In the genomic region with DNA sequence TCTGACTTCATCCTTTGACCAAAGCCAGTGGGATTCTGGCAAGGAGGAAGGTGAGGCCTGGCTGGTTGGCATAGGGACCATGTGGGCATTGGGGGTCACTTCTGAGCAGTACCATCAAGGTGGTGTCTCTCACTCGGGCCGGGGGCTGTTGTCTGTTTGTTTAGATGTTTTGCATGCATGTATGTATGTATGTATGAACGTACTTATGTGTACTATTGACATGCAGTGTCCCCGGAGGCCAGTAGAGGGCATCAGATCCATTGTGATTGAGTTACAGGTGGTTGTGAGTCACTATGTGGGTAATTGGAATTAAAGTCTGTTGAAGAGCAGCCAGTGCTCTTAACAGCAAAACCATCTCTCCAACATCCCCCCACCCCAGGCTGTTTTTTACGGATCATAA, we compare ENCODE assay signal across 7 mouse cellular contexts. TPM values are rescaled to one million over a fixed set of nuclear protein-coding genes. Genes with fewer than 3 reads are reported as not detected.
DNase-seq lines count a peak whose midpoint lies in the region; ATAC-seq and TF ChIP-seq lines count a peak whose summit lies in the region.

No protein-coding gene starts in this region.

- H3K27me3 ChIP-seq in liver, postnatal 0 days (ENCODE audit: insufficient read depth, low read length), result no peaks in the 10 kb centered on the region

- no peak overlapping the region for H3K4me3 ChIP-seq in liver, postnatal 0 days (ENCODE audit: low read depth, low read length)

- TF ChIP-seq CTCF in liver, postnatal 0 days (IDR thresholded peaks at IDR 0.05; ENCODE audit: low read depth), result peak; percentile 94

- no peak overlapping the region for H3K9ac ChIP-seq in liver, postnatal 0 days (replicated peaks)

- H3K36me3 ChIP-seq in liver, postnatal 0 days (replicated peaks; ENCODE audit: insufficient read depth, low read length), result no peaks in the 10 kb centered on the region

- TF ChIP-seq EP300 in liver, postnatal 0 days (IDR thresholded peaks at IDR 0.05; ENCODE audit: low read depth), result no peak

- ATAC-seq in liver, postnatal 0 days, result peak; percentile 53; the same call in 1 of the 2 replicates

- peak; percentile 70 to 82 for DNase-seq in CD8-positive naive resting alpha-beta T cell, adult 2 months (ENCODE audit: low read depth in 2 of 2, low spot score in 2 of 2)
- peak; percentile 93 for DNase-seq in NIH3T3 (ENCODE audit: low read depth)
- peak; percentile 82 to 88 for DNase-seq in cerebellum, postnatal 14 days
- DNase-seq in frontal cortex, postnatal 36 days (ENCODE audit: low spot score in 2 of 2), result peak; percentile 59 to 78
- peak; percentile 72 to 89 for DNase-seq in kidney, postnatal 25 days
- DNase-seq in liver, postnatal 0 days, result peak; percentile 85
- DNase-seq in right cerebral cortex, postnatal 4 days, result peak; percentile 79

- no peak overlapping the region for H3K27ac ChIP-seq in liver, postnatal 0 days (ENCODE audit: low read depth)

- H3K9me3 ChIP-seq in liver, postnatal 0 days (ENCODE audit: low read length), result no peaks in the 10 kb centered on the region

- WGBS in liver, postnatal 0 days (ENCODE audit: insufficient replicate concordance), result 6% methylated on average over 5 of the region's 5 CpGs

- no peaks in the 10 kb centered on the region for H3K4me1 ChIP-seq in liver, postnatal 0 days (ENCODE audit: insufficient read depth)

- no peak overlapping the region for H3K4me2 ChIP-seq in liver, postnatal 0 days (ENCODE audit: low read depth, low read length)

RNA-seq across cellular contexts. Expression of a gene that starts 15.7 kb away (rescaled TPM):
- 4.1 and 4.2 TPM in 2 replicates for polyA plus RNA-seq in liver, postnatal 0 days (2015; fragmentation: Nextera tagmentation; extraction: Ambion mirVana)

RNA-seq across cellular contexts. Expression of a gene that starts 15.7 kb away (rescaled TPM):
- polyA plus RNA-seq in liver, postnatal 0 days (2015; fragmentation: Nextera tagmentation; extraction: Ambion mirVana), result 2.1 and 2.2 TPM in 2 replicates

RNA-seq across cellular contexts. Expression of a gene that starts 32.1 kb away (rescaled TPM):
- polyA plus RNA-seq in liver, postnatal 0 days (2015; fragmentation: Nextera tagmentation; extraction: Ambion mirVana), result 0.06 and 0.09 TPM in 2 replicates

RNA-seq across cellular contexts. Expression of a gene that starts 39.7 kb away (rescaled TPM):
- polyA plus RNA-seq in liver, postnatal 0 days (2015; fragmentation: Nextera tagmentation; extraction: Ambion mirVana), result 119 and 125 TPM in 2 replicates

RNA-seq across cellular contexts. Expression of a gene that starts 53.3 kb away (rescaled TPM):
- polyA plus RNA-seq in liver, postnatal 0 days (2015; fragmentation: Nextera tagmentation; extraction: Ambion mirVana), result 6.6 and 7.4 TPM in 2 replicates
